Mouse (Mus musculus) lung, adult 2 months (tissue): Measurements from ENCODE around the gene Zp3r. TPM values are rescaled to one million over a fixed set of nuclear protein-coding genes. Genes with fewer than 3 reads are reported as not detected.
"Not testable (repeated sequence)": the region's sequence is repeated elsewhere in the genome, so short reads cannot be mapped to it uniquely, and the experiment has no call there.

Experiments
- DNase-seq: peaks from one replicate; pipeline ENCODE4 v3.0.0; 2022
- H3K4me1 ChIP-seq: fragments of 200-500 bp; 2 replicates; pipeline ENCODE4 v1.6.1; 2011; ENCODE audit warnings: low read length; ENCODE audit not compliant: control insufficient read depth, insufficient read depth
- H3K4me3 ChIP-seq: fragments of 200-500 bp; replicated peaks from 2 replicates; pipeline ENCODE3; 2011; ENCODE audit warnings: low read depth, mild to moderate bottlenecking, control low read depth, low read length; ENCODE audit errors: extremely low read depth
- CTCF ChIP-seq: fragments of 200-500 bp; IDR thresholded peaks from 2 replicates; pipeline ENCODE4 v1.5.1; 2011; ENCODE audit warnings: mild to moderate bottlenecking, low read length, control low read depth; ENCODE audit not compliant: insufficient read depth
- POLR2A ChIP-seq: fragments of 200-500 bp; IDR thresholded peaks from 2 replicates; pipeline ENCODE4 v1.6.1; 2011; ENCODE audit warnings: low read depth, mild to moderate bottlenecking, control low read depth, low read length, borderline replicate concordance; ENCODE audit errors: extremely low read depth
- WGBS: fragments of 180-500 bp; shearing (Covaris S2); methylation state at CpG from one replicate; pipeline ENCODE4 v1.1.7; 2018; 5-methylcytosine and 5-hydroxymethylcytosine counted together
- polyA plus RNA-seq: library from polyadenylated mRNA; depleted of rRNA; stranded (reverse); fragments of >200 nt; gene quantifications from 2 replicates; pipeline ENCODE4 v1.2.3, GENCODE M21; 2012; rRNA removed

Zp3r gene
- not detected in 2 replicates for polyA plus RNA-seq

GRCm38 (mm10) chr1:130629521-130629920 lies at the start of gene Zp3r:
Zp3r (minus strand) TSS chr1:130629621.
- 92% methylated on average over 2 of the region's 2 CpGs for WGBS
- Histone ChIP-seq H3K4me3 (no peak within 1 kb of the TSS), H3K4me1 (no peaks in the 10 kb centered on the region)
- DNase-seq: no peak
- no peak for TF ChIP-seq POLR2A
- no peak for TF ChIP-seq CTCF

- TF ChIP-seq POLR2A (no peak), CTCF (no peak)
- WGBS: 79% methylated on average over 2 of the region's 2 CpGs
- no peak for DNase-seq
- Histone ChIP-seq H3K4me1 (no peaks in the 10 kb centered on the region), H3K4me3 (no peak overlapping the region)
Measured at GRCm38 (mm10) chr1:130678551-130678950, 49.1 kb upstream of the Zp3r start.

- WGBS: 80% methylated on average over 5 of the region's 5 CpGs
- not testable (repeated sequence) for H3K4me3 ChIP-seq, H3K4me1 ChIP-seq, DNase-seq
Measured at GRCm38 (mm10) chr1:130663576-130663975, 34.2 kb upstream of the Zp3r start.

GRCm38 (mm10) chr1:130661454-130661853 lies 32.0 kb upstream of the Zp3r start, which contains the start of gene C4bp:
C4bp (minus strand) TSS chr1:130661632.
- Histone ChIP-seq H3K4me1 (no peaks in the 10 kb centered on the region), H3K4me3 (no peak within 1 kb of the TSS)
- TF ChIP-seq CTCF: no peak
- TF ChIP-seq POLR2A: no peak
- WGBS: 28% methylated on average over 3 of the region's 3 CpGs
- DNase-seq: no peak

- not testable (repeated sequence) for H3K4me3 ChIP-seq, H3K4me1 ChIP-seq, DNase-seq
- 44% methylated on average over 5 of the region's 5 CpGs for WGBS
Measured at GRCm38 (mm10) chr1:130659641-130660040, 30.2 kb upstream of the Zp3r start.

GRCm38 (mm10) chr1:130644103-130644502 lies 14.7 kb upstream of the Zp3r start:
- no peak overlapping the region for H3K4me3 ChIP-seq
- 62% methylated on average over 4 of the region's 4 CpGs for WGBS
- no peak for DNase-seq
- no peaks in the 10 kb centered on the region for H3K4me1 ChIP-seq
- no peak for TF ChIP-seq CTCF

GRCm38 (mm10) chr1:130640967-130641366 lies 11.5 kb upstream of the Zp3r start:
- no peak for DNase-seq
- Histone ChIP-seq H3K4me3 (no peak overlapping the region), H3K4me1 (no peaks in the 10 kb centered on the region)
- TF ChIP-seq CTCF: no peak
- TF ChIP-seq POLR2A: no peak

- Histone ChIP-seq H3K4me3 (no peak overlapping the region), H3K4me1 (no peaks in the 10 kb centered on the region)
- peak; percentile 74 for DNase-seq
- TF ChIP-seq POLR2A (no peak), CTCF (peak; percentile 82)
- 8% methylated on average over 16 of the region's 16 CpGs for WGBS
Measured at GRCm38 (mm10) chr1:130633761-130634410, 4.5 kb upstream of the Zp3r start.

GRCm38 (mm10) chr1:130633316-130633715 lies 3.9 kb upstream of the Zp3r start:
- no peak overlapping the region for H3K4me3 ChIP-seq
- no peak for DNase-seq
- TF ChIP-seq POLR2A (no peak), CTCF (no peak)
- WGBS: 64% methylated on average over 8 of the region's 8 CpGs
- no peaks in the 10 kb centered on the region for H3K4me1 ChIP-seq

GRCm38 (mm10) chr1:130596291-130596690 lies 33.1 kb downstream of the Zp3r start:
- Histone ChIP-seq H3K4me1 (no peaks in the 10 kb centered on the region), H3K4me3 (no peak overlapping the region)
- TF ChIP-seq POLR2A: no peak
- no peak for DNase-seq
- 89% methylated on average over 2 of the region's 2 CpGs for WGBS

GRCm38 (mm10) chr1:130588659-130589058 lies 40.8 kb downstream of the Zp3r start:
- no peaks in the 10 kb centered on the region for H3K4me1 ChIP-seq
- H3K4me3 ChIP-seq: no peak overlapping the region
- DNase-seq: no peak
- 68% methylated on average over 9 of the region's 9 CpGs for WGBS
- TF ChIP-seq POLR2A (no peak), CTCF (no peak)
